Mouse (Mus musculus): Measurements from ENCODE around the gene Banf2.

DNA sequence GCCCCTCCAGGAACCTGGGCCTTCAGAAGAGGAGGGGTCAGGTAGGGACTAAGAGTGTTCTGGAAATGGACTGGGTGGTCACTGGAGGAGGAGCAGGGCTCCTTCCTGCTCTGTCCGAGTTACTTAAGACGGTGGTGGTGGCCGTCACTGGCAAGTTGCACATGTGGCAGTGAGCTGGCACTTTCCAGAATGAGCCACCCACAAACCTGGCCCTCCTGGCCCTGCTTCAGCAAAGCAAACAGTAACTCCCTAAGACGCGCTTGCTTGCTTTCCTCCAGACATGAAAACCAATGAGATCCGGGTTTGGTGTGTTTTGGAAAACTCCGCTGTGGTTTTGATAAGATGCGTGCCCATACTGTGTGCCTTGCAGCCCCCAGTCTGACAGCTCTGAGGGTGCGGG, 7.5 kb upstream of the Banf2 start:
- TF ChIP-seq CTCF (IDR thresholded peaks at IDR 0.05; ENCODE audit: low read depth, low read length) (no peak), GATA1 (IDR thresholded peaks at IDR 0.05; ENCODE audit: borderline replicate concordance, low read length) (no peak), TAL1 (conservative IDR thresholded peaks at IDR 0.05; ENCODE audit: low read depth, low read length) (no peak)

All from G1E (cell line).